Mouse (Mus musculus) stomach, adult 2 months (tissue): Measurements from ENCODE around the gene Vmn1r122. TPM values are rescaled to one million over a fixed set of nuclear protein-coding genes. Genes with fewer than 3 reads are reported as not detected.

Experiments
- polyA plus RNA-seq: library from polyadenylated mRNA; depleted of rRNA; stranded (reverse); fragments of >200 nt; gene quantifications from 2 replicates; pipeline ENCODE4 v1.2.3, GENCODE M21; 2012; rRNA removed

Vmn1r122 gene
- not detected in 2 replicates for polyA plus RNA-seq

DNA sequence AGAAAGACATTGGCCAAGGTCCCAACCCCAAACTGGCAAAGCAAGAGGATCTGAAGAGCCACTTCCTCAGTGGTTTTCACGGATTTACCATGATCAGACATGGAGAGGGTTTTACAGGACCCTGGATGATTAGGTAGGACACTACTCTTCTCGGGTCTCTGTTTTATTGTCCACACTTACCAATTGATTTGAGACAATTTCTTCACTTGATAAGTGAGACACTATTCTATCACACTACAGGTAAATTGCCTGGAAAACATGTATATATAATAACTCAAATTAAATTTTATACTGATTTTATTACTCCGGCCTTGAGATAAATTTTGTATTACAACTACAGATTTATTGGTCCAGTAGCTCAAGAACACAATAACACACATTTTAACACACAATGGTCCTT is at the start of gene Vmn1r122:
Gene Vmn1r122 (minus strand): TSS at position 101 of the 400 bp plus-strand sequence.

DNA sequence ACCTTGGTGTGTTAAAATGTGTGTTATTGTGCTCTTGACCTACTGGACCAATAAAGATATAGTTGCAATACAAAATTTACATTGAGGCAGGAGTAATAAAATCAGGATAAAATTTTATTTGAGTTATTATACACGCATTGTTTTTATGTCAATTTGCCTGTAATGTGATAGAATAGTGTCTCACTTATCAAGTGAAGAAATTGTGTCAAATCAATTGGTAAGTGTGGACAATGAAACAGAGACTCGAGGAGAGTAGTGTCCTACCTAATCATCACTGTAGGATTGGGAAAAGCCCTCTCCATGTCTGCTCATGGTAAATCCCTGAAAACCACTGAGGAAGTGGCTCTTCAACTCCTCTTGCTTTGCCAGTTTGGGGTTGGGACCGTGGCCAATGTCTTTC is 28.0 kb upstream of the Vmn1r122 start, which contains the start of gene Vmn1r123:
Gene Vmn1r123 (plus strand): TSS at position 301 of the 400 bp plus-strand sequence.

DNA sequence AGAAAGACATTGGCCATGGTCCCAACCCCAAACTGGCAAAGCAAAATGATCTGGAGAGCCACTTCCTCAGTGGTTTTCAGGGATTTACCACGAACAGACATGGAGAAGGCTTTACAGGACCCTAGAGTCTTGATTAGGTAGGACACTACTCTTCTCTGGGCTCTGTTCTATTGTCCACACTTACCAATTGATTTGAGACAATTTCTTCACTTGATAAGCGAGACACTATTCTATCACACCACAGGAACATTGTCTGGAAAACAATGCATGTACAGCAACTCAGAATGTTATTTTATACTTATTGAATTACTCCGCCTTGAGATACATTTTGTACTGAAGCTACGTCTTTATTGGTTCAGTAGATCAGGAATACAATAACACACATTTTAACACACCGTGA is 35.5 kb downstream of the Vmn1r122 start, which contains the start of gene Vmn1r121:
Gene Vmn1r121 (minus strand): TSS at position 101 of the 400 bp plus-strand sequence.

Other genes with a start within 250 kb of the Vmn1r122 start
- not detected in 2 replicates for gene Vmn1r118, start 221.8 kb downstream of the Vmn1r122 start, polyA plus RNA-seq
- gene Vmn1r119, start 121.7 kb downstream of the Vmn1r122 start, polyA plus RNA-seq, result not detected in 2 replicates
- gene Vmn1r120, start 80.3 kb downstream of the Vmn1r122 start, polyA plus RNA-seq, result not detected in 2 replicates
- gene Vmn1r121, start 35.6 kb downstream of the Vmn1r122 start, polyA plus RNA-seq, result not detected in 2 replicates
- gene Vmn1r123, start 28.1 kb upstream of the Vmn1r122 start, polyA plus RNA-seq, result not detected in 2 replicates
- gene Gm5157, start 56.3 kb upstream of the Vmn1r122 start, polyA plus RNA-seq, result not detected in 2 replicates
- gene Vmn1r124, start 126.5 kb upstream of the Vmn1r122 start, polyA plus RNA-seq, result not detected in 2 replicates
- gene Vmn1r125, start 138.1 kb upstream of the Vmn1r122 start, polyA plus RNA-seq, result not detected in 2 replicates
- not detected in 2 replicates for gene Vmn1r126, start 167.3 kb upstream of the Vmn1r122 start, polyA plus RNA-seq
- gene Vmn1r127, start 185.7 kb upstream of the Vmn1r122 start, polyA plus RNA-seq, result not detected in 2 replicates
- not detected in 2 replicates for gene Vmn1r128, start 215.2 kb upstream of the Vmn1r122 start, polyA plus RNA-seq
- not detected in 2 replicates for gene Vmn1r129, start 227.2 kb upstream of the Vmn1r122 start, polyA plus RNA-seq